Mouse (Mus musculus) heart, adult 2 months (tissue): ENCODE results near the gene Ssh2. TPM values are rescaled to one million over a fixed set of nuclear protein-coding genes. Genes with fewer than 3 reads are reported as not detected.

Experiments used
- DNase-seq, 2 experiments: peaks; one replicate each; pipeline ENCODE4 v3.0.0; 2021
- H3K27ac ChIP-seq: fragments of 200-600 bp; 2 replicates; pipeline ENCODE4 v1.8.1; 2022
- H3K27me3 ChIP-seq: fragments of 200-500 bp; 2 replicates; pipeline ENCODE4 v1.6.1; 2012; ENCODE audit warnings: mild to moderate bottlenecking, low read length, inconsistent platforms, mixed read lengths; ENCODE audit not compliant: control insufficient read depth, insufficient read depth
- H3K36me3 ChIP-seq: fragments of 200-500 bp; 2 replicates; pipeline ENCODE4 v1.6.1; 2012; ENCODE audit warnings: low read length, inconsistent platforms; ENCODE audit not compliant: control insufficient read depth, insufficient read depth
- H3K4me1 ChIP-seq: fragments of 200-500 bp; 2 replicates; pipeline ENCODE4 v1.6.1; 2011; ENCODE audit warnings: low read length; ENCODE audit not compliant: control insufficient read depth, insufficient read depth
- H3K4me3 ChIP-seq: fragments of 200-600 bp; 2 replicates; pipeline ENCODE4 v1.8.1; 2022
- H3K79me2 ChIP-seq: fragments of 200-500 bp; replicated peaks from 2 replicates; pipeline ENCODE4 v1.6.1; 2012; ENCODE audit warnings: mild to moderate bottlenecking, inconsistent platforms, low read length, moderate library complexity, mixed read lengths; ENCODE audit not compliant: control insufficient read depth, insufficient read depth
- H3K9ac ChIP-seq: fragments of 200-500 bp; 2 replicates; pipeline ENCODE4 v1.6.1; 2012; ENCODE audit warnings: low read depth, mild to moderate bottlenecking, control low read depth, inconsistent platforms, low read length, mixed read lengths
- CTCF ChIP-seq: fragments of 200-600 bp; IDR thresholded peaks from 2 replicates; pipeline ENCODE4 v1.8.1; 2022; ENCODE audit warnings: antibody characterized with exemption, mild to moderate bottlenecking, moderate library complexity
- EP300 ChIP-seq: fragments of 200-500 bp; IDR thresholded peaks from 2 replicates; pipeline ENCODE4 v1.6.1; 2011; ENCODE audit warnings: low read depth, low read length, control low read depth; ENCODE audit not compliant: insufficient read depth
- POLR2A ChIP-seq: fragments of 200-500 bp; IDR thresholded peaks from 2 replicates; pipeline ENCODE4 v1.6.1; 2011; ENCODE audit warnings: mild to moderate bottlenecking, low read depth, low read length, control low read depth; ENCODE audit not compliant: insufficient read depth
- WGBS: fragments of 180-500 bp; shearing (Covaris S2); methylation state at CpG from one replicate; pipeline ENCODE4 v1.1.7; 2018; 5-methylcytosine and 5-hydroxymethylcytosine counted together
- intact Hi-C: fragments of 180-260 bp; cut with DNase I; formaldehyde crosslinking; loops from one replicate; pipeline ENCODE4 v1.15.1; 2025
- polyA plus RNA-seq: library from polyadenylated mRNA; depleted of rRNA; stranded (reverse); fragments of >200 nt; gene quantifications from 2 replicates; pipeline ENCODE4 v1.2.3, GENCODE M21; 2012
- total RNA-seq, 2 experiments: library from RNA; stranded (reverse); gene quantifications; 2 replicates each; pipeline ENCODE4 v1.2.3; 2021

Gene Ssh2
- total and polyA plus RNA-seq, 3 experiments = 22.6 to 76.5 (median 73.7) TPM

- no peaks in the 10 kb centered on the region for H3K36me3 ChIP-seq
- DNase-seq = no peak
- no peak overlapping the region for H3K27ac ChIP-seq
- H3K27me3 ChIP-seq = no peaks in the 10 kb centered on the region
- TF ChIP-seq CTCF (no peak), POLR2A (no peak), EP300 (no peak)
- H3K4me1 ChIP-seq = no peaks in the 10 kb centered on the region
- no peak overlapping the region for H3K4me3 ChIP-seq
- no peak overlapping the region for H3K9ac ChIP-seq
- WGBS = 96% methylated on average over 14 of the region's 14 CpGs
- H3K79me2 ChIP-seq = no peaks in the 10 kb centered on the region
- intact Hi-C loops = no loop called here
These were observed 260.1 kb downstream of the Ssh2 start for GRCm38 (mm10) chr11:77476216-77476615.

- DNase-seq = no peak
- H3K9ac ChIP-seq = no peak overlapping the region
- TF ChIP-seq EP300 (no peak), CTCF (no peak), POLR2A (no peak)
These were observed 260.8 kb downstream of the Ssh2 start for GRCm38 (mm10) chr11:77476895-77477294.

GRCm38 (mm10) chr11:77483043-77483442 lies 267.0 kb downstream of the Ssh2 start:
- no peak overlapping the region for H3K9ac ChIP-seq
- DNase-seq = no peak
- TF ChIP-seq CTCF = no peak
- TF ChIP-seq EP300 = no peak
- no peak for TF ChIP-seq POLR2A
- WGBS = 64% methylated on average over 3 of the region's 3 CpGs
- H3K27ac ChIP-seq = no peak overlapping the region
- H3K36me3 ChIP-seq = no peaks in the 10 kb centered on the region
- no peak overlapping the region for H3K4me3 ChIP-seq
- no peaks in the 10 kb centered on the region for H3K27me3 ChIP-seq
- intact Hi-C loops = loop anchor here (5.0 kb wide), 1 partner anchor 381 kb away; no protein-coding TSS in a partner anchor
- H3K79me2 ChIP-seq = no peaks in the 10 kb centered on the region
- H3K4me1 ChIP-seq = no peaks in the 10 kb centered on the region

More at GRCm38 (mm10) chr11:77476895-77477294, 260.8 kb downstream of the Ssh2 start:
- Histone ChIP-seq H3K27ac (no peak overlapping the region), H3K79me2 (no peaks in the 10 kb centered on the region), H3K4me1 (no peaks in the 10 kb centered on the region), H3K27me3 (no peaks in the 10 kb centered on the region), H3K4me3 (no peak overlapping the region), H3K36me3 (no peaks in the 10 kb centered on the region)
- 94% methylated on average over 6 of the region's 6 CpGs for WGBS
- intact Hi-C loops = no loop called here

- DNase-seq = no peak
These were observed 267.6 kb downstream of the Ssh2 start for GRCm38 (mm10) chr11:77483510-77484255.

GRCm38 (mm10) chr11:77485229-77485628 lies 269.1 kb downstream of the Ssh2 start:
- intact Hi-C loops = no loop called here
- DNase-seq = no peak
- H3K4me1 ChIP-seq = no peaks in the 10 kb centered on the region; the same call in 1 of the 2 replicates
- H3K9ac ChIP-seq = no peak overlapping the region
- 82% methylated on average over 6 of the region's 6 CpGs for WGBS
- no peaks in the 10 kb centered on the region for H3K27me3 ChIP-seq
- H3K79me2 ChIP-seq = no peaks in the 10 kb centered on the region
- no peaks in the 10 kb centered on the region for H3K36me3 ChIP-seq
- no peak overlapping the region for H3K27ac ChIP-seq
- TF ChIP-seq EP300 (no peak), POLR2A (no peak), CTCF (no peak)
- no peak overlapping the region for H3K4me3 ChIP-seq

More at GRCm38 (mm10) chr11:77483510-77484255, 267.6 kb downstream of the Ssh2 start:
- no peak overlapping the region for H3K9ac ChIP-seq
- H3K27me3 ChIP-seq = no peaks in the 10 kb centered on the region
- no peak for TF ChIP-seq EP300
- TF ChIP-seq POLR2A = no peak
- no peak for TF ChIP-seq CTCF
- H3K36me3 ChIP-seq = no peaks in the 10 kb centered on the region
- H3K27ac ChIP-seq = no peak overlapping the region
- no peak overlapping the region for H3K4me3 ChIP-seq
- 51% methylated on average over 11 of the region's 11 CpGs for WGBS
- H3K4me1 ChIP-seq = no peaks in the 10 kb centered on the region
- intact Hi-C loops = loop anchor here (5.0 kb wide), 1 partner anchor 381 kb away; no protein-coding TSS in a partner anchor
- no peaks in the 10 kb centered on the region for H3K79me2 ChIP-seq

- DNase-seq = peak in 1 of 2 experiments; percentile 25
- no peaks in the 10 kb centered on the region for H3K79me2 ChIP-seq
- 52% methylated on average over 5 of the region's 5 CpGs for WGBS
- peaks cover 6% of the 10 kb centered on the region for H3K4me1 ChIP-seq
- no peak overlapping the region for H3K9ac ChIP-seq
- H3K27ac ChIP-seq = no peak overlapping the region
- H3K27me3 ChIP-seq = no peaks in the 10 kb centered on the region
- TF ChIP-seq EP300 (no peak), CTCF (no peak), POLR2A (no peak)
- H3K4me3 ChIP-seq = no peak overlapping the region
- H3K36me3 ChIP-seq = no peaks in the 10 kb centered on the region; the same call in 1 of the 2 replicates
- intact Hi-C loops = no loop called here
These were observed 270.7 kb downstream of the Ssh2 start for GRCm38 (mm10) chr11:77486798-77487197.
